Mouse (Mus musculus) liver, embryonic 14.5 days (tissue): ENCODE measurements around the gene Pnmal1.

Experiments used
- CTCF ChIP-seq: IDR thresholded peaks from 2 replicates; pipeline ENCODE4 v1.5.1; 2016; ENCODE audit warnings: antibody characterized with exemption, low read depth, control low read depth
- EP300 ChIP-seq: IDR thresholded peaks from 2 replicates; pipeline ENCODE4 v1.6.1; 2016; ENCODE audit warnings: antibody characterized with exemption, low read depth

DNA sequence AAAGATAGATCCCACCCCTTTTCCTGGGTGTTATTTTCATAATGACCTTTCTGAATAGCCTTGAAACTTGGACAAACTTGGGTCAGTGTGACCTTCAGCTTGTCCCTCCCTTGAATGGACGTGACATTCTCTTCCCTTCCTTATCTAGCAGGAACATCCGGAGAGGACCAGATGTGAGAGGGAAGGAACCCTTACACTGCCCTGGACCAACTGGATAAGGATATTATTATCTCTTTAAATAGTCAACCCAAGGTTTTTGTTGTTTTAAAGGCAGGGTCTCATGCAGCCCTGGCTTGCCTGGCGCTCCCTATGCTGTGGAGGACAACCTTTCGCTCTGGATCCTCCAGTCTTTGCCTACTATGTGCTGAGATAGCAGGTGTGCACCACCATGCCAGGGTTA is 39.8 kb downstream of the Pnmal1 start:
- TF ChIP-seq CTCF (no peak), EP300 (peak; percentile 74)
